ENCODE assay signal across 9 mouse cellular contexts in genomic region chr2:29661751-29662191, GRCm38 (mm10). TPM values are rescaled to one million over a fixed set of nuclear protein-coding genes. Genes with fewer than 3 reads are reported as not detected.
DNase-seq lines count a peak whose midpoint lies in the region; ATAC-seq and TF ChIP-seq lines count a peak whose summit lies in the region.
"Had no signal": no experiment of that assay in that cellular context is flagged by ENCODE, and none has a peak within 500 bp of the region (broad histone marks: within the 10 kb centered on the region; RNA-seq: fewer than 3 reads in every experiment).

No protein-coding gene starts in this region.

- H3K9ac ChIP-seq in CH12.LX (ENCODE audit: insufficient read depth, low read depth) = peak overlapping the region; percentile 10; the same call in 1 of the 2 replicates
- H3K9ac ChIP-seq: neural tube, embryonic 13.5 days had no signal

- peak overlapping the region; percentile 96 for H3K27ac ChIP-seq in CH12.LX (ENCODE audit: insufficient read depth, low read depth)
- H3K27ac ChIP-seq: neural tube, embryonic 13.5 days had no signal

- H3K4me2 ChIP-seq in CH12.LX (ENCODE audit: insufficient read depth, low read depth, poor library complexity, severe bottlenecking) = peak overlapping the region; percentile 74
- H3K4me2 ChIP-seq: neural tube, embryonic 13.5 days had no signal

- no peak overlapping the region for H3K4me3 ChIP-seq in CH12.LX (replicated peaks in 1 of 3; ENCODE audit: low read depth in 2 of 3, low read length in 2 of 3, poor library complexity in 1 of 3)
- H3K4me3 ChIP-seq: neural tube, embryonic 13.5 days had no signal

- peak; percentile 64 for TF ChIP-seq EP300 in CH12.LX (IDR thresholded peaks at IDR 0.05; ENCODE audit: low read length)

- TF ChIP-seq POLR2A in CH12.LX (IDR thresholded peaks at IDR 0.05; ENCODE audit: low read depth, low read length) = 0 out of 2 replicates have a peak, but pooled peaks have one; percentile 16

- ATAC-seq in inflammation-experienced regulatory T-cells, adult 6 months = peak; percentile 93

- H3K79me2 ChIP-seq in CH12.LX (replicated peaks; ENCODE audit: control insufficient read depth, extremely low read depth, insufficient read depth, poor library complexity, severe bottlenecking) = peaks cover 90% of the 10 kb centered on the region

- intact Hi-C loops in left cerebral cortex, postnatal 36 days (cut with DNase I) = no loop called here

- dilution Hi-C loops in CH12.LX (cut with MboI; ENCODE audit: extremely low pct_ligation_motif_present, extremely low pct_unique_long_range_greater_than_20kb, low sequenced_read_pairs) = no loop called here

- H3K27me3 ChIP-seq in CH12.LX (replicated peaks) = no peaks in the 10 kb centered on the region
- H3K27me3 ChIP-seq: neural tube, embryonic 13.5 days had no signal

- in situ Hi-C loops in CH12.LX (cut with MboI; ENCODE audit: low pct_ligation_motif_present, low pct_unique_long_range_greater_than_20kb, low sequenced_read_pairs) = no loop called here

- peak; percentile 42 to 77 for DNase-seq in adrenal gland, adult (ENCODE audit: inconsistent age in 2 of 2, low spot score in 1 of 2)
- DNase-seq in adrenal gland, postnatal 4 days (ENCODE audit: low spot score in 2 of 2) = no peak
- peak; percentile 82 for DNase-seq in CH12.LX (ENCODE audit: extremely low read depth)
- DNase-seq in natural killer cell, adult 2 months (ENCODE audit: low spot score in 2 of 2) = peak; percentile 80 to 85
- DNase-seq in left cerebral cortex, postnatal 36 days (ENCODE audit: low spot score in 2 of 2) = no peak
- DNase-seq in embryo, embryonic 10 days (ENCODE audit: low spot score) = no peak
- no peak for DNase-seq in frontal cortex, postnatal 14 days (ENCODE audit: low spot score in 2 of 2)

- peaks cover 8 to 68% of the 10 kb centered on the region in 2 experiments for H3K36me3 ChIP-seq in CH12.LX (replicated peaks in 1 of 2; ENCODE audit: control insufficient read depth in 1 of 2, insufficient read depth in 1 of 2, low read length in 1 of 2)
- H3K36me3 ChIP-seq: neural tube, embryonic 13.5 days had no signal

- no peak for TF ChIP-seq CTCF in CH12.LX (conservative IDR thresholded peaks at IDR 0.05 in 1 of 2, IDR thresholded peaks at IDR 0.05 in 1 of 2; ENCODE audit: low read depth in 2 of 2, low read length in 2 of 2)

- no peaks in the 10 kb centered on the region for H3K9me3 ChIP-seq in CH12.LX (replicated peaks; ENCODE audit: low read length)
- H3K9me3 ChIP-seq: neural tube, embryonic 13.5 days had no signal

- no peak for TF ChIP-seq RAD21 in CH12.LX (IDR thresholded peaks at IDR 0.05; ENCODE audit: low read depth, low read length)

- peaks cover 63 to 100% of the 10 kb centered on the region in 2 experiments for H3K4me1 ChIP-seq in CH12.LX (ENCODE audit: control insufficient read depth in 1 of 2, insufficient read depth in 2 of 2)

TF ChIP-seq in CH12.LX, 34 proteins besides CTCF, POLR2A, EP300 and RAD21:
- TF ChIP-seq MAFK (IDR thresholded peaks at IDR 0.05; ENCODE audit: insufficient replicate concordance, low read length) (no peak), ELF1 (IDR thresholded peaks at IDR 0.05; ENCODE audit: low read depth, low read length) (peak; percentile 54; the same call in 1 of the 2 replicates), NRF1 (IDR thresholded peaks at IDR 0.05; ENCODE audit: low read depth, low read length) (peak; percentile 82), NELFE (IDR thresholded peaks at IDR 0.05; ENCODE audit: low read depth, low read length) (no peak), ZC3H11A (IDR thresholded peaks at IDR 0.05; ENCODE audit: low read depth, low read length) (no peak), BHLHE40 (IDR thresholded peaks at IDR 0.05; ENCODE audit: low read depth, low read length) (peak; percentile 20; the same call in 1 of the 2 replicates), MXI1 (IDR thresholded peaks at IDR 0.05; ENCODE audit: low read depth, low read length) (no peak), TCF12 (IDR thresholded peaks at IDR 0.05; ENCODE audit: low read depth, low read length) (0 out of 2 replicates have a peak, but pooled peaks have one; percentile 42), JUND (conservative IDR thresholded peaks at IDR 0.05; ENCODE audit: low read depth, low read length) (peak; percentile 72), ZKSCAN1 (IDR thresholded peaks at IDR 0.05; ENCODE audit: borderline replicate concordance, low read depth, low read length) (no peak), MAX (IDR thresholded peaks at IDR 0.05; ENCODE audit: low read length) (no peak), USF1 (IDR thresholded peaks at IDR 0.05; ENCODE audit: low read depth, low read length) (no peak), USF2 (conservative IDR thresholded peaks at IDR 0.05; ENCODE audit: low read depth, low read length) (no peak), PAX5 (IDR thresholded peaks at IDR 0.05; ENCODE audit: low read length) (no peak), CHD1 (IDR thresholded peaks at IDR 0.05; ENCODE audit: low read depth, low read length) (no peak), CHD2 (IDR thresholded peaks at IDR 0.05; ENCODE audit: low read length) (no peak), UBTF (IDR thresholded peaks at IDR 0.05; ENCODE audit: low read depth, low read length) (no peak), HCFC1 (IDR thresholded peaks at IDR 0.05; ENCODE audit: low read depth, low read length) (no peak), POLR2AphosphoS2 (IDR thresholded peaks at IDR 0.05; ENCODE audit: low read depth, low read length) (0 out of 2 replicates have a peak, but pooled peaks have one; percentile 27), ZNF384 (IDR thresholded peaks at IDR 0.05; ENCODE audit: low read depth, low read length) (no peak), E2F4 (IDR thresholded peaks at IDR 0.05; ENCODE audit: insufficient replicate concordance, low read depth, low read length) (no peak), JUN (IDR thresholded peaks at IDR 0.05; ENCODE audit: insufficient read depth, low read depth, low read length) (0 out of 2 replicates have a peak, but pooled peaks have one; percentile 10), ETS1 (conservative IDR thresholded peaks at IDR 0.05; ENCODE audit: low read depth, low read length) (peak; percentile 48), RCOR1 (conservative IDR thresholded peaks at IDR 0.05; ENCODE audit: low read depth, low read length) (no peak), ZMIZ1 (IDR thresholded peaks at IDR 0.05; ENCODE audit: low read depth, low read length) (no peak), IRF4 (IDR thresholded peaks at IDR 0.05; ENCODE audit: low read depth, low read length) (peak; percentile 57)

RNA-seq across cellular contexts. Expression of gene Rapgef1, which starts 42.3 kb away (rescaled TPM):
- total RNA-seq in adrenal gland, postnatal 4 days (2021) = 10 to 100 TPM; 64.6 to 65.1 TPM
- 149 and 185 TPM in 2 replicates for total RNA-seq in CH12.LX (2012; rRNA removed)
- total RNA-seq in CH12.LX (2014; rRNA removed) = 84.0 and 86.5 TPM in 2 replicates
- 143 and 170 TPM in 2 replicates for polyA plus RNA-seq in CH12.LX (2012; ENCODE audit: insufficient read length, low read depth)
- polyA plus RNA-seq in inflammation-experienced regulatory T-cells, adult 6 months (2017; shearing (Covaris generic)) = 10 to 100 TPM; 26.4 to 37.9 (median 29.7) TPM
- 100 to 1,000 TPM; 104 to 107 TPM for total RNA-seq in left cerebral cortex, postnatal 36 days (2021)

Comparison
In these comparisons a context has a peak if more than half of its experiments do, and no peak if none do; other contexts are left out.
1. DNase-seq: peak in adrenal gland, adult (2 of 2), CH12.LX (single experiment) and natural killer cell, adult 2 months (2 of 2); none in adrenal gland, postnatal 4 days (0 of 2), left cerebral cortex, postnatal 36 days (0 of 2), embryo, embryonic 10 days (single experiment) and frontal cortex, postnatal 14 days (0 of 2).